Mouse (Mus musculus) forebrain, embryonic 14.5 days (tissue): ENCODE results near the gene Gps1. TPM values are rescaled to one million over a fixed set of nuclear protein-coding genes. Genes with fewer than 3 reads are reported as not detected.
A peak's percentile ranks its signal among the peaks of the same experiment; 100 is the strongest.
"Not testable (repeated sequence)": the region's sequence is repeated elsewhere in the genome, so short reads cannot be mapped to it uniquely, and the experiment has no call there.

Experiments used
- ATAC-seq: fragments of 200-750 bp; cut with Nextera tagmentation; 2 replicates; pipeline ENCODE4 v1.8.0; 2017; ENCODE audit warnings: mild to moderate bottlenecking, moderate library complexity
- DNase-seq: peaks from one replicate; pipeline ENCODE4 v3.0.0-alpha.2; 2015; ENCODE audit warnings: low spot score
- H3K27ac ChIP-seq: fragments of 300-500 bp; sonication (generic); 2 replicates; pipeline ENCODE4 v1.5.1; 2014; ENCODE audit warnings: low read depth, mild to moderate bottlenecking, control low read depth, low read length, moderate library complexity
- H3K27me3 ChIP-seq: fragments of 300-500 bp; sonication (generic); replicated peaks from 2 replicates; pipeline ENCODE4 v1.6.1; 2014; ENCODE audit warnings: low read length, control low read depth, mixed read lengths; ENCODE audit not compliant: control insufficient read depth, insufficient read depth
- H3K36me3 ChIP-seq: fragments of 300-500 bp; sonication (generic); 2 replicates; pipeline ENCODE4 v1.6.1; 2014; ENCODE audit warnings: low read length, control low read depth; ENCODE audit not compliant: control insufficient read depth, insufficient read depth
- H3K4me1 ChIP-seq: fragments of 300-500 bp; sonication (generic); 2 replicates; pipeline ENCODE4 v1.6.1; 2014; ENCODE audit warnings: antibody characterized with exemption, low read length, control low read depth; ENCODE audit not compliant: control insufficient read depth, insufficient read depth
- H3K4me2 ChIP-seq: fragments of 300-500 bp; sonication (generic); 2 replicates; pipeline ENCODE4 v1.6.1; 2014; ENCODE audit warnings: mild to moderate bottlenecking, control low read depth, low read length
- H3K4me3 ChIP-seq: fragments of 300-500 bp; sonication (generic); 2 replicates; pipeline ENCODE4 v1.5.1; 2014; ENCODE audit warnings: low read depth, low read length, control low read depth
- H3K9ac ChIP-seq: fragments of 300-500 bp; sonication (generic); 2 replicates; pipeline ENCODE4 v1.6.1; 2014; ENCODE audit warnings: mild to moderate bottlenecking, low read length, control low read depth, moderate library complexity
- H3K9me3 ChIP-seq: fragments of 300-500 bp; sonication (generic); replicated peaks from 2 replicates; pipeline ENCODE4 v1.6.1; 2016; ENCODE audit warnings: low read length, control low read depth, mixed read lengths; ENCODE audit not compliant: control insufficient read depth
- WGBS: fragments of 180-500 bp; shearing (Covaris S2); extraction: QIAGEN DNeasy Blood & Tissue Kit; methylation state at CpG from one replicate; pipeline ENCODE4 v1.1.7; 2014; 5-methylcytosine and 5-hydroxymethylcytosine counted together
- polyA plus RNA-seq: library from polyadenylated mRNA; unstranded; fragments of >200 nt; fragmentation: Nextera tagmentation; extraction: Ambion mirVana; gene quantifications from 2 replicates; pipeline ENCODE4 v1.2.1, GENCODE M21; 2014

The Gps1 gene
- polyA plus RNA-seq, 1 experiment from 2014 or later = 348 TPM

DNA sequence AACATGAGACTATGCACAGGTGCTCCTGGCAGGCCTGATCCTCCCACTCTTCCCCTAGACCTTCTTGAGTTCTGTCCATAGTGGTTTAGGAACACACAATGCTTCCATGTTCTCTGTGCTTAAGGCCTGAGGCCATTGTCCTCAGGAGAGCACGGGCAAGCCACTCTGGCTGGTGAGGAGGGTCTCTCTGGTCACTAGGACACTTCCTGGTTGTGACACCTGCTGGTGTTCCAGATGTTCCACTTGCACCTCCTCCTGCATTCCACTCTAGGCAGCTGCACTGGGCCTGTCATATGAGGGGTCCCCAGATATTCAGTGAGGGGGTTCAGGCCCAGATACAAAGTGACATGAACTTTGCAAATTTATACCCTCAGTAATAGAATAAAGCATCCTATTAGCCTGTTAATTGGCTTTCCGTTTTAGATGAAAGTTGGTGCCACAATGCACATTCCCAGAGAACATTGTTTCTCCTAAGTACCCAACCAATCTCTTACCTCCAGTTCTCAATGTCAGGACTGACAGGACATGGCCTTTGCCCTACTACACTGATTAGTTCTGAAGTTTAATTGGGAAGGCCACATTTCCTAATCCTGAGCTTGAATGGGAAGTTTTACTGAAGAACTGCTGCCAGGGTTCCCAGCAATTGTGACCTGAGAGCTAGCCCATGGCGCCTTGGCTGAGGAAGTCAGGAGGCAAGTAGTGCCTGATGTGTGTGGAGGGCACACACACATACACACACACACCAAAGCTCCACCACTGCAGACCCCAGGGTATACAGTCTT, 47.8 kb downstream of the Gps1 start:
- 55% methylated on average over 3 of the region's 3 CpGs for WGBS
- Histone ChIP-seq H3K4me3 (no peak overlapping the region), H3K27me3 (no peaks in the 10 kb centered on the region), H3K4me2 (no peak overlapping the region), H3K36me3 (no peaks in the 10 kb centered on the region), H3K9ac (no peak overlapping the region), H3K4me1 (peaks cover 12% of the 10 kb centered on the region), H3K27ac (no peak overlapping the region), H3K9me3 (no peaks in the 10 kb centered on the region)
- DNase-seq (no peak), ATAC-seq (no peak)

GRCm38 (mm10) chr11:120832962-120833361, 48.9 kb downstream of the Gps1 start:
- Histone ChIP-seq H3K27ac (peak overlapping the region; percentile 52; the same call in 1 of the 2 replicates), H3K4me1 (peaks cover 12% of the 10 kb centered on the region)
- not testable (repeated sequence) for ATAC-seq, H3K4me2 ChIP-seq, H3K9ac ChIP-seq, H3K4me3 ChIP-seq, DNase-seq, H3K36me3 ChIP-seq, H3K9me3 ChIP-seq, H3K27me3 ChIP-seq
- 90% methylated on average over 5 of the region's 5 CpGs for WGBS

- no peak overlapping the region for H3K4me3 ChIP-seq
- WGBS = 8% methylated on average over 8 of the region's 8 CpGs
- H3K27ac ChIP-seq = peak overlapping the region; percentile 52
- peaks cover 12% of the 10 kb centered on the region for H3K4me1 ChIP-seq
- DNase-seq = peak; percentile 77
- no peak overlapping the region for H3K4me2 ChIP-seq
- no peaks in the 10 kb centered on the region for H3K27me3 ChIP-seq
- H3K36me3 ChIP-seq = no peaks in the 10 kb centered on the region
- ATAC-seq = peak; percentile 80
- no peaks in the 10 kb centered on the region for H3K9me3 ChIP-seq
- no peak overlapping the region for H3K9ac ChIP-seq
Observed at GRCm38 (mm10) chr11:120833555-120834280, 49.6 kb downstream of the Gps1 start.

Other genes starting within 250 kb of the Gps1 start
- gene Mcrip1, start 234.5 kb upstream of the Gps1 start, polyA plus RNA-seq = 291 and 313 TPM in 2 replicates
- not detected in 2 replicates for gene Ppp1r27, start 233.1 kb upstream of the Gps1 start, polyA plus RNA-seq
- 325 and 332 TPM in 2 replicates for gene P4hb, start 211.0 kb upstream of the Gps1 start, polyA plus RNA-seq
- 449 and 481 TPM in 2 replicates for gene Arhgdia, start 202.6 kb upstream of the Gps1 start, polyA plus RNA-seq
- 318 and 352 TPM in 2 replicates for gene Alyref, start 185.9 kb upstream of the Gps1 start, polyA plus RNA-seq
- gene Anapc11, start 185.9 kb upstream of the Gps1 start, polyA plus RNA-seq = 237 and 281 TPM in 2 replicates
- gene Npb, start 175.8 kb upstream of the Gps1 start, polyA plus RNA-seq = 0.46 and 0.98 TPM in 2 replicates
- 113 and 134 TPM in 2 replicates for gene Pcyt2, start 166.3 kb upstream of the Gps1 start, polyA plus RNA-seq
- gene Sirt7, start 159.0 kb upstream of the Gps1 start, polyA plus RNA-seq = 30.4 and 40.8 TPM in 2 replicates
- gene Mafg, start 150.7 kb upstream of the Gps1 start, polyA plus RNA-seq = 20.0 and 23.6 TPM in 2 replicates
- 33.6 and 33.9 TPM in 2 replicates for gene Pycr1, start 140.5 kb upstream of the Gps1 start, polyA plus RNA-seq
- 0.38 and 0.48 TPM in 2 replicates for gene Myadml2, start 136.1 kb upstream of the Gps1 start, polyA plus RNA-seq
- 0.36 and 0.61 TPM in 2 replicates for gene Notum, start 123.1 kb upstream of the Gps1 start, polyA plus RNA-seq
- 129 TPM in 2 replicates for gene Aspscr1, start 111.3 kb upstream of the Gps1 start, polyA plus RNA-seq
- gene Cenpx, start 70.5 kb upstream of the Gps1 start, polyA plus RNA-seq = 108 and 140 TPM in 2 replicates
- 39.0 and 59.5 TPM in 2 replicates for gene Lrrc45, start 70.3 kb upstream of the Gps1 start, polyA plus RNA-seq
- 110 and 119 TPM in 2 replicates for gene Rac3, start 62.8 kb upstream of the Gps1 start, polyA plus RNA-seq
- gene Dcxr, start 57.0 kb upstream of the Gps1 start, polyA plus RNA-seq = 11.2 and 13.7 TPM in 2 replicates
- 0.98 and 1.1 TPM in 2 replicates for gene Cbr2, start 52.2 kb upstream of the Gps1 start, polyA plus RNA-seq
- 3.8 and 3.9 TPM in 2 replicates for gene Hmga1b, start 21.5 kb upstream of the Gps1 start, polyA plus RNA-seq
- 39.4 and 64.8 TPM in 2 replicates for gene Rfng, start 65 bp upstream of the Gps1 start, polyA plus RNA-seq
- gene Dus1l, start 12.1 kb downstream of the Gps1 start, polyA plus RNA-seq = 53.5 and 58.6 TPM in 2 replicates
- 84.2 and 102 TPM in 2 replicates for gene Fasn, start 40.3 kb downstream of the Gps1 start, polyA plus RNA-seq
- 5.0 and 6.5 TPM in 2 replicates for gene Ccdc57, start 148.6 kb downstream of the Gps1 start, polyA plus RNA-seq
- 3.8 and 5.6 TPM in 2 replicates for gene Slc16a3, start 164.2 kb downstream of the Gps1 start, polyA plus RNA-seq
- gene Csnk1d, start 207.1 kb downstream of the Gps1 start, polyA plus RNA-seq = 51.5 and 59.6 TPM in 2 replicates